8 mouse cellular contexts compared by ENCODE assay signal in genomic region chr14:25484049-25484448, GRCm38 (mm10). TPM values are rescaled to one million over a fixed set of nuclear protein-coding genes. Genes with fewer than 3 reads are reported as not detected.
A peak's percentile ranks its signal among the peaks of the same experiment; 100 is the strongest.
DNase-seq lines count a peak whose midpoint lies in the region; ATAC-seq and TF ChIP-seq lines count a peak whose summit lies in the region.

No protein-coding gene starts in this region.

- no peaks in the 10 kb centered on the region for H3K36me3 ChIP-seq in kidney, adult 2 months (ENCODE audit: control insufficient read depth, insufficient read depth, low read length)
- H3K36me3 ChIP-seq in MEL (ENCODE audit: control insufficient read depth in 1 of 2, insufficient read depth in 2 of 2, low read length in 2 of 2), result peaks cover 0 to 26% of the 10 kb centered on the region in 2 experiments; a peak in 2 of 4 replicates
- H3K36me3 ChIP-seq in heart, embryonic 13.5 days, result no peaks in the 10 kb centered on the region

- no peak overlapping the region for H3K4me3 ChIP-seq in kidney, adult 2 months (ENCODE audit: insufficient read depth, low read depth, low read length)
- H3K4me3 ChIP-seq in MEL (ENCODE audit: control insufficient read depth in 1 of 2, insufficient read depth in 1 of 2, low read depth in 2 of 2, low read length in 2 of 2), result no peak overlapping the region
- H3K4me3 ChIP-seq in heart, embryonic 13.5 days, result no peak overlapping the region

- intact Hi-C loops in gastrocnemius, postnatal 36 days (cut with DNase I), result no loop called here

- TF ChIP-seq POLR2A in kidney, adult 2 months (IDR thresholded peaks at IDR 0.05; ENCODE audit: low read depth, low read length), result no peak
- TF ChIP-seq POLR2A in MEL (IDR thresholded peaks at IDR 0.05; ENCODE audit: control insufficient read depth in 1 of 2, insufficient read depth in 1 of 2, low read depth in 1 of 2, low read length in 2 of 2, poor library complexity in 1 of 2), result no peak

- peak overlapping the region; percentile 46; the same call in 1 of the 2 replicates for H3K27ac ChIP-seq in kidney, adult 2 months (ENCODE audit: insufficient read depth, low read depth, low read length)
- H3K27ac ChIP-seq in MEL (ENCODE audit: control insufficient read depth, low read depth, low read length), result no peak overlapping the region
- peak overlapping the region; percentile 78 for H3K27ac ChIP-seq in heart, embryonic 13.5 days (replicated peaks)

- no peak overlapping the region; the same call in 1 of the 2 replicates for H3K4me2 ChIP-seq in heart, embryonic 13.5 days

- no peak for TF ChIP-seq EP300 in MEL (IDR thresholded peaks at IDR 0.05; ENCODE audit: low read depth in 1 of 2, low read length in 2 of 2)

- no peak for DNase-seq in kidney, adult 2 months
- DNase-seq in kidney, adult 9 months, result no peak
- peak; percentile 44 for DNase-seq in MEL (ENCODE audit: low read depth, low spot score)
- DNase-seq in urinary bladder, postnatal 25 days (ENCODE audit: low spot score), result no peak
- DNase-seq in cerebellum, postnatal 10 days, result no peak
- DNase-seq in gastrocnemius, postnatal 36 days, result no peak

- no peaks in the 10 kb centered on the region for H3K9me3 ChIP-seq in MEL (replicated peaks; ENCODE audit: insufficient read depth, low read length)
- no peaks in the 10 kb centered on the region for H3K9me3 ChIP-seq in heart, embryonic 13.5 days

- H3K79me2 ChIP-seq in MEL (ENCODE audit: control insufficient read depth, insufficient read depth, low read length, poor library complexity), result peaks cover 27% of the 10 kb centered on the region

- H3K9ac ChIP-seq in MEL (ENCODE audit: control insufficient read depth, low read depth, low read length, poor library complexity, severe bottlenecking), result no peak overlapping the region
- H3K9ac ChIP-seq in heart, embryonic 13.5 days, result peak overlapping the region; percentile 51

- no peaks in the 10 kb centered on the region for H3K27me3 ChIP-seq in kidney, adult 2 months (replicated peaks; ENCODE audit: control insufficient read depth, insufficient read depth, low read length)
- no peaks in the 10 kb centered on the region for H3K27me3 ChIP-seq in MEL (ENCODE audit: control insufficient read depth in 1 of 2, insufficient read depth in 2 of 2, low read length in 2 of 2)
- no peaks in the 10 kb centered on the region for H3K27me3 ChIP-seq in heart, embryonic 13.5 days (replicated peaks)

- TF ChIP-seq CTCF in kidney, adult 2 months (conservative IDR thresholded peaks at IDR 0.05; ENCODE audit: insufficient read depth, insufficient read length, low read depth, low read length), result no peak
- no peak for TF ChIP-seq CTCF in MEL (IDR thresholded peaks at IDR 0.05 in 2 of 3, conservative IDR thresholded peaks at IDR 0.05 in 1 of 3; ENCODE audit: control insufficient read depth in 1 of 3, insufficient read depth in 1 of 3, low read depth in 2 of 3, low read length in 3 of 3, poor library complexity in 1 of 3, severe bottlenecking in 1 of 3)

- 36% methylated on average over 5 of the region's 5 CpGs for WGBS in kidney, adult 2 months
- 24% methylated on average over 5 of the region's 5 CpGs for WGBS in heart, embryonic 13.5 days

- no peak for ATAC-seq in heart, embryonic 13.5 days (ENCODE audit: extremely low read depth, insufficient number of reproducible peaks, low FRiP score, low TSS enrichment)
- peak; percentile 61 for ATAC-seq in monocyte, adult 5-6 weeks (replicated peaks; ENCODE audit: insufficient number of reproducible peaks, low FRiP score, low TSS enrichment, poor library complexity, severe bottlenecking)

- TF ChIP-seq RAD21 in MEL (IDR thresholded peaks at IDR 0.05; ENCODE audit: low read depth, low read length), result no peak

- peaks cover 77% of the 10 kb centered on the region for H3K4me1 ChIP-seq in kidney, adult 2 months (ENCODE audit: control insufficient read depth, insufficient read depth, low read length)
- H3K4me1 ChIP-seq in MEL (ENCODE audit: control insufficient read depth in 1 of 2, insufficient read depth in 2 of 2, low read length in 2 of 2), result peaks cover 8 to 41% of the 10 kb centered on the region in 2 experiments
- H3K4me1 ChIP-seq in heart, embryonic 13.5 days, result peaks cover 100% of the 10 kb centered on the region

TF ChIP-seq in MEL, 35 proteins besides CTCF, POLR2A, EP300 and RAD21:
- TF ChIP-seq ELF1 (IDR thresholded peaks at IDR 0.05; ENCODE audit: low read depth, low read length) (peak; percentile 28; the same call in 1 of the 2 replicates), NELFE (IDR thresholded peaks at IDR 0.05; ENCODE audit: low read depth, low read length) (no peak), HCFC1 (IDR thresholded peaks at IDR 0.05; ENCODE audit: low read depth, low read length) (0 out of 2 replicates have a peak, but pooled peaks have one; percentile 27), GATA1 (IDR thresholded peaks at IDR 0.05; ENCODE audit: low read depth, low read length) (no peak), KAT2A (conservative IDR thresholded peaks at IDR 0.05; ENCODE audit: low read depth, low read length) (no peak)

RNA-seq across cellular contexts. Expression of gene Zmiz1, which starts 25.1 kb away (rescaled TPM):
- 37.8 and 42.6 TPM in 2 replicates for polyA plus RNA-seq in kidney, adult 2 months (2012; rRNA removed)
- total RNA-seq in MEL (2012; rRNA removed), result 2.7 and 3.7 TPM in 2 replicates
- 10 to 100 TPM in 1 of 2 experiments, not detected in 1; 19.9 TPM for polyA plus RNA-seq in MEL (2012; ENCODE audit: insufficient read depth in 1 of 2, insufficient read length in 2 of 2, low read depth in 1 of 2, low replicate concordance in 2 of 2, missing spikeins in 1 of 2)
- polyA plus RNA-seq in heart, embryonic 13.5 days (2015; fragmentation: Nextera tagmentation; extraction: Ambion mirVana), result 25.1 and 25.7 TPM in 2 replicates
- 18.2 to 63.6 TPM (median 22.9 TPM) in 3 replicates for total RNA-seq in monocyte, adult 5-6 weeks (2017)
- total RNA-seq in gastrocnemius, postnatal 36 days (2021), result 10 to 100 TPM; 24.3 to 27.2 TPM
